Mouse (Mus musculus) liver, embryonic 16.5 days (tissue): Measurements from ENCODE around the gene Plcg2. TPM values are rescaled to one million over a fixed set of nuclear protein-coding genes. Genes with fewer than 3 reads are reported as not detected.
A peak's percentile ranks its signal among the peaks of the same experiment; 100 is the strongest.

Experiments used
- ATAC-seq: fragments of 200-750 bp; cut with Nextera tagmentation; 2 replicates; pipeline ENCODE4 v1.8.0; 2017; ENCODE audit warnings: low read depth, mild to moderate bottlenecking, moderate number of reproducible peaks, moderate library complexity
- H3K27ac ChIP-seq: fragments of 300-500 bp; sonication (generic); 2 replicates; pipeline ENCODE4 v1.5.1; 2014; ENCODE audit warnings: mild to moderate bottlenecking, low read length
- H3K27me3 ChIP-seq: fragments of 300-500 bp; sonication (generic); 2 replicates; pipeline ENCODE4 v1.6.1; 2014; ENCODE audit warnings: low read depth, low read length, mixed read lengths; ENCODE audit not compliant: control insufficient read depth, insufficient read depth
- H3K36me3 ChIP-seq: fragments of 300-500 bp; sonication (generic); 2 replicates; pipeline ENCODE4 v1.6.1; 2014; ENCODE audit warnings: mild to moderate bottlenecking; ENCODE audit not compliant: control insufficient read depth, insufficient read depth
- H3K4me1 ChIP-seq: fragments of 300-500 bp; sonication (generic); 2 replicates; pipeline ENCODE4 v1.6.1; 2014; ENCODE audit warnings: low read depth, low read length, mixed read lengths; ENCODE audit not compliant: control insufficient read depth
- H3K4me2 ChIP-seq: fragments of 300-500 bp; sonication (generic); 2 replicates; pipeline ENCODE4 v1.6.1; 2014; ENCODE audit warnings: low read depth, low read length, mixed read lengths
- H3K4me3 ChIP-seq: fragments of 300-500 bp; sonication (generic); 2 replicates; pipeline ENCODE4 v1.5.1; 2014; ENCODE audit warnings: low read depth, mild to moderate bottlenecking, low read length
- H3K9ac ChIP-seq: fragments of 300-500 bp; sonication (generic); 2 replicates; pipeline ENCODE4 v1.6.1; 2014; ENCODE audit warnings: low read depth, low read length
- H3K9me3 ChIP-seq: fragments of 300-500 bp; sonication (generic); replicated peaks from 2 replicates; pipeline ENCODE4 v1.6.1; 2016; ENCODE audit warnings: low read length; ENCODE audit not compliant: control insufficient read depth
- WGBS: fragments of 180-500 bp; shearing (Covaris S2); extraction: QIAGEN DNeasy Blood & Tissue Kit; methylation state at CpG from one replicate; pipeline ENCODE4 v1.1.7; 2014; ENCODE audit not compliant: insufficient replicate concordance; 5-methylcytosine and 5-hydroxymethylcytosine counted together
- polyA plus RNA-seq: library from polyadenylated mRNA; unstranded; fragments of >200 nt; fragmentation: Nextera tagmentation; extraction: Ambion mirVana; gene quantifications from 2 replicates; pipeline ENCODE4 v1.2.1, GENCODE M21; 2015

The Plcg2 gene
- polyA plus RNA-seq = 8.1 and 8.4 TPM in 2 replicates

DNA sequence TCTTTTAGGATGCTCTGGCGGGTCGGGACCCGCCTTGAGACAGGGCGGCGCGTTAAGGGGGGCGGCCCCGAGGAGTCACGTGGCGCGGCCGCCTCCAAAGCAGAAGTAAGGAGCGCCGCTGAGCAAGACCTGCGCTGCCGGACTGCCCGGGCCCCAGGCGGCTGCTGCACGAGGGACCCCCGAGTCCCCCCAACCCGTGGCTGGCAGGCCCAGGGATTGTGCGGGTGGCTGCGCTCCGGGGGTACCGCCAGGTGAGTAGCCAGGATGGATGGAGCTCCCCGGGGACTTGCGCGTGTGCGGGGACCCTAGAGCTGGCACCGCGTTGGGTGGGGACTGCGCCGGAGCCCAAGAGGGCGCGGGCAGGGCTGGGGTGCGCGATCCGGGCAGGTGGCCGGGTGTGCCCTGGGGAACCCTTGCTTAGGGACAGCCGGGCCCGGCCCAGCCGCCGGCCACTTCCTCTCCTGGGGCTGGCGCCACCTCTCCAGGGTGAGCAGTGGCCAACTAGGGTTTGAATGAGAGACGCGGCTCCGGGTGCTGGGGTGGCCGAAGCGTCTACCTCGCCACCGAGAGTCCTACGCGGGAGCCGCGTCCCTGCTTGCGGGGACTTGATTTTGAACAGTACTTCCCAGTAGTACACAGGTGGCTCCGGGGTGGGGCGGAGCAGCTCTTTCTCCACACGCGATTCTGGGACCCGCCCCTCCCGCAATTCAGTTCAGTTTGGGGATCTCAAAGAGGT, at the start of gene Plcg2:
Gene Plcg2, plus strand, starts transcription at position 113 of the 736 bp plus-strand sequence.
- H3K4me1 ChIP-seq = no peaks in the 10 kb centered on the region; the same call in 1 of the 2 replicates
- H3K27me3 ChIP-seq = peaks cover 19% of the 10 kb centered on the region
- ATAC-seq = peak; percentile 61
- H3K9ac ChIP-seq = peak within 1 kb of the TSS; percentile 53
- peak within 1 kb of the TSS; percentile 53; the same call in 1 of the 2 replicates for H3K27ac ChIP-seq
- peak within 1 kb of the TSS; percentile 62 for H3K4me3 ChIP-seq
- no peaks in the 10 kb centered on the region for H3K9me3 ChIP-seq
- under 1% methylated on average over 62 of the region's 62 CpGs for WGBS
- H3K4me2 ChIP-seq = peak within 1 kb of the TSS; percentile 71
- no peaks in the 10 kb centered on the region for H3K36me3 ChIP-seq

DNA sequence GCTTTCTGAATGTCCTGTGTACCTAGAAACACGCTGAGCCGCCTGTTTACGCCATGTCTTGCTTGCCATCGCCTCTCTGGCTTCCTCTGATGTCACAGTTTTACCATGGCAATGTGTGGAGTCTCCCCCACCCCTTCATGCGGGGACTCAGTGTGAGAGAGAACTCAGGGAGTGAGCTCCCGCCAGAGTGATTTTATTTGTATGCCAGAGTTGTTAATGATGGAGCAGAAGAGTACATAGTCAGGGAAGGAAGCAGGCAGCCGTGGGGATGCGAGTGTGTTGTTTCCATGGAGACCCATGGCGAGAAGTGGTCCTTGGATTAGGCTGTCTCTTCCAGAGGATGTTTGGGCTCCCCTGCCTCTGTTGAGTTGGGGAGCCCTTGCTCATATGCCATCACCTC, 47.0 kb upstream of the Plcg2 start:
- Histone ChIP-seq H3K36me3 (peaks cover 29% of the 10 kb centered on the region), H3K27me3 (no peaks in the 10 kb centered on the region), H3K27ac (no peak overlapping the region), H3K9me3 (no peaks in the 10 kb centered on the region), H3K4me1 (no peaks in the 10 kb centered on the region), H3K4me3 (no peak overlapping the region), H3K4me2 (no peak overlapping the region), H3K9ac (no peak overlapping the region)
- 81% methylated on average over 9 of the region's 9 CpGs for WGBS
- no peak for ATAC-seq

DNA sequence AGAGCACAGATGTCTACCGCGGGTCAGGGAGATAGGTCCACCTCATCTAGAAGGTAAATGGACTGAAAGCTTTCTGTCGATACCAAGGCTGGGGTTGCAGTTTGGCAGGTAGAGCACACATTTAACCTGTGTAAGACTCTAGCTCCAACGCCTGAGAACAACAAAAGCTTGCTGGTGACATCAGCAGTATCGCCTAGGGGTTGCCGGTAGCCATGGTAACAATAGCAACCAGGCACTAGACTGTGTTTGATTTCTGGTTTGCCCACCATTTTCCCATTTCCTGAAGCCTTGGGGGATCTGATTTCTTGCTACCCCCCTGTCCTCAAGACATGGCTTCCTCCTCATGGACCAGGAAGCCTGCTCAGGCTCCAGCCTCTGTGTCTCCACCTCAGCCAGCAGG, 44.1 kb upstream of the Plcg2 start:
- ATAC-seq = no peak

DNA sequence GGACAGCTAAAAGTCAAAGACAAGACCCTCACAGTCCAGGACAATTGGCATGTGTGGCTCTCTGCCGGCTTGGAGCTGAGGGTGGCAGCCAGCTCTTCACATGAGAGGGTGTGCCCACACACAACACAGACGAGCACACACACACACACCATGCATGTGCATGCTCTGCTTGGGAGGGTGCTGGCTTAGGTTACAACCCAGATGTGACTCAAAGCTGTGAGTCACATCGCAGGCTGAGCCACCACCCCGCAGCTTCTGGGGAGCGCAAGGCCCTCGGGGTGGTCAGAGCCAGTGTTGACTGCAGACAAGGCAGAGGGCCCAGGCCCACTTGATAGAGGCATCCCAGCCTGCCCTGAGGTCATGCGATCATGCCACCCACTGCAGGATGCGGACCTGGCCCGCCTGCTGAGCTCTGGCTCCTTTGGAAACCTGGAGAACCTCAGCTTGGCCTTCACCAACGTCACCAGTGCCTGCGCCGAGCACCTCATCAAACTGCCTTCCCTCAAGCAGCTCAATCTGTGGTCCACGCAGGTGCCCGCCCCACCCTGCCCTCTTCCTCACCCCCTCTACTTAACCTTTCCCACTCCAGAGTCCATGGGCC, 43.5 kb upstream of the Plcg2 start:
- Histone ChIP-seq H3K9ac (no peak overlapping the region), H3K27ac (no peak overlapping the region), H3K9me3 (no peaks in the 10 kb centered on the region), H3K4me2 (no peak overlapping the region), H3K36me3 (peaks cover 32% of the 10 kb centered on the region), H3K4me1 (no peaks in the 10 kb centered on the region), H3K4me3 (no peak overlapping the region), H3K27me3 (no peaks in the 10 kb centered on the region)
- WGBS = 81% methylated on average over 14 of the region's 14 CpGs
- no peak for ATAC-seq

More for the DNA sequence above, 44.1 kb upstream of the Plcg2 start:
- H3K9ac ChIP-seq = no peak overlapping the region
- no peaks in the 10 kb centered on the region for H3K4me1 ChIP-seq
- H3K9me3 ChIP-seq = no peaks in the 10 kb centered on the region
- no peaks in the 10 kb centered on the region for H3K27me3 ChIP-seq
- 79% methylated on average over 6 of the region's 6 CpGs for WGBS
- H3K36me3 ChIP-seq = peaks cover 32% of the 10 kb centered on the region
- no peak overlapping the region for H3K4me3 ChIP-seq
- no peak overlapping the region for H3K27ac ChIP-seq
- H3K4me2 ChIP-seq = no peak overlapping the region

DNA sequence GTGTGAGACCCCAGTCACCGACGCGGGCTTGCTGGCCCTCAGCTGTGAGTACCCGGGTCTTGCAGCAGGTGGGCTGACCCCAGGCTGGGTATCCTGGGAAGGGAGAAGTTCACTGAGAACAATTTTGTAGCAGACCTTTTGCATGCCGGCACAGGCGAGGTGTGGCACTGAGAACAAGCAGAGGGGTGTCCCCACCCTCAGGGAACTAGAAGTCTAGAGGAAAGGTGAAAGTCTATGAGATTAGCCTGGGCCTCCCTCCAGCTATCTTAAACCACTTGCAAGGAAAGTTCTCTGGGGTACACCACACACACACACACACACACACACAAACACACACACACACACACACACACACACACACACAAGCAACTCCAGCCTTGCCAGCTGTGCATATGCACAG, 42.4 kb upstream of the Plcg2 start:
- Histone ChIP-seq H3K4me3 (no peak overlapping the region), H3K36me3 (peaks cover 32% of the 10 kb centered on the region), H3K9ac (no peak overlapping the region), H3K4me1 (no peaks in the 10 kb centered on the region), H3K9me3 (no peaks in the 10 kb centered on the region), H3K27me3 (no peaks in the 10 kb centered on the region), H3K4me2 (no peak overlapping the region), H3K27ac (no peak overlapping the region)
- no peak for ATAC-seq
- 84% methylated on average over 6 of the region's 6 CpGs for WGBS

DNA sequence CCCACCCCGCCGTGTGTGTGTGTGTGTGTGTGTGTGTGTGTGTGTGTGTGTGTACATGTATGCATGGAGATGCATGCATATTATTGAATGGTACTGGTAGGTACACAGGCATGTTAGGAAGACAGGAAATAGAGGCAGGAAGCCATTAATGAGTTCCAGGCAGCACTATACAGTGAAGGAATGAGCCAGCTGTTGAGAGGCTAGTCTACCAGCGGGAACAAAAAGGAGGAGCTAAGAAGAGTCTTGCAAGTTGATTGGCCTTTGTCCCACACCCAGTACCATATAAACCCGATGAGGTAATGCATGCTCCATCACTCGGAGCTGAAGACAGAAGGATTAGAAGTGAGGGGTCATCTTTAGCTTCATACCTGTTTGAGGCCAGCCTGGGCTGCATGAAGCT, 39.7 kb upstream of the Plcg2 start:
- Histone ChIP-seq H3K27me3 (no peaks in the 10 kb centered on the region), H3K4me1 (no peaks in the 10 kb centered on the region), H3K27ac (no peak overlapping the region), H3K4me3 (no peak overlapping the region), H3K36me3 (peaks cover 22% of the 10 kb centered on the region), H3K9ac (no peak overlapping the region), H3K9me3 (no peaks in the 10 kb centered on the region), H3K4me2 (no peak overlapping the region)
- ATAC-seq = no peak
- WGBS = 47% methylated on average over 4 of the region's 5 CpGs

DNA sequence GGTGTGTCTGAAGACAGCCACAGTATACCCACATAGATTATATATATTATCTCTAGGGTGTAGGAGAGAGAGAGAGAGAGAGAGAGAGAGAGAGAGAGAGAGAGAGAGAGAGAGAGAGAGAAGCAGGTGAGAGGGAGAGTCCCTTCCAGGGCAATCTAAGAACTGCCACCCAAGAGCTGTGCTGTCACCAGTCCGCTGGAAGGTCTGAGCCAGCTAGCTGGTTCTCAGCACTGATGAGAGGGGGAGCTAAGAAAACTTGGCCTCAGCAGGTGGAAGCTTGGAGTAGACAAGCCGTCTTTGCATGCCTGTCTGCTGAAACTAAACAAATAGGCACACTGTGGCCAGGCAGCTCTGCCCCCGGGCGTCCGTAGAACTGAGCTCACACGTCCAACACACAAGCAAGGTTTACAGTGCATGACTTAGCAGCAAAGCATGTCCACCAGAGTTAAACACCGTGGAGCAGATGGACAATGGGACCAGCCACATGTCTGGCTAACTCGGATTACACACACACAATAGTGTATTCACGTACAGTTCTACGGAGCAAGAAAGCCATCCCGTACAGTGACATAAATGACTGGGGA, 35.3 kb upstream of the Plcg2 start:
- H3K36me3 ChIP-seq = peaks cover 4% of the 10 kb centered on the region; the same call in 1 of the 2 replicates

DNA sequence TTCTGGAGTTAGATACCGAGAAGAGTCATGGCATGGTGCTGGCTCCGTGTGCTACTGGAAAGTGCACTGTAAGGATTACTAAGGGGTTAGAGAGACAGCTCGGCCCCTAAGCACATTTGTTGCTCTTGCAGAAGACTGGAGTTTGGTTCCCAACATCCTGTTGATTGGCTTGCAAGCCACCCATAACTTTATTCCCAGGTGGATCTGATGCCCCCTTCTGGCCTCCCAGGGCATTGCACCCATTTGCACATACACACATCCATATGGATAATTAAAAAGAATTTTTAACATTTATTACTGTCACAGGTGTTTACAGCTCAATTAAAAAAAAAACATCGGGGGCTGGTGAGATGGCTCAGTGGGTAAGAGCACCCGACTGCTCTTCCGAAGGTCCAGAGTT, 33.6 kb upstream of the Plcg2 start:
- Histone ChIP-seq H3K27ac (no peak overlapping the region), H3K27me3 (no peaks in the 10 kb centered on the region), H3K4me2 (no peak overlapping the region), H3K36me3 (no peaks in the 10 kb centered on the region), H3K9me3 (no peaks in the 10 kb centered on the region), H3K4me1 (no peaks in the 10 kb centered on the region), H3K9ac (no peak overlapping the region), H3K4me3 (no peak overlapping the region)
- no peak for ATAC-seq
- 84% methylated on average over 6 of the region's 6 CpGs for WGBS

More for the DNA sequence above, 35.3 kb upstream of the Plcg2 start:
- peak; percentile 66; the same call in 1 of the 2 replicates for ATAC-seq
- Histone ChIP-seq H3K4me2 (no peak overlapping the region), H3K4me3 (no peak overlapping the region), H3K27ac (no peak overlapping the region), H3K27me3 (no peaks in the 10 kb centered on the region), H3K4me1 (no peaks in the 10 kb centered on the region), H3K9me3 (no peaks in the 10 kb centered on the region), H3K9ac (no peak overlapping the region)
- WGBS = 79% methylated on average over 11 of the region's 11 CpGs

DNA sequence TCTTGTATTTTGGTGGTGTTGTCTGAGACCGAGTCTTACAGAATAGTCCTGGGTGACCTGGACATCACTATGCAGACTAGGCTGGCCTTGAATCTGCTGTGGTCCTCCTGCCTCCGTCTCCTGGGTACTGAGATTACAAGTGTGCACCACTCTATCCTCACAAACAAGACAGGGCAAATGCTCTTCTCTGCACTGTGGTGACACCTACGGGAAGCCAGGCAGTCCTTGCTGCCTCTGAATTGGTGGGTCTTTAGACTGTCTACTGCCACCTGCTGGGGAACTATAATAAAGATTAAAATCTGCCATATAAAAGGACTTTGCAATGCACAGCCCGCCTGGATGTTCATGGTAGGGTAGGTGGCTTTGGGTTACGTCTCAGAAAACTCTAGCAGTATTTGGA, 32.8 kb upstream of the Plcg2 start:
- no peaks in the 10 kb centered on the region; the same call in none of the 2 replicates for H3K27me3 ChIP-seq
- peak; percentile 62 for ATAC-seq
- H3K9me3 ChIP-seq = no peaks in the 10 kb centered on the region
- no peaks in the 10 kb centered on the region for H3K36me3 ChIP-seq
- WGBS = 27% methylated on average over 5 of the region's 5 CpGs
- H3K9ac ChIP-seq = no peak overlapping the region
- H3K27ac ChIP-seq = no peak overlapping the region
- H3K4me1 ChIP-seq = peaks cover 6% of the 10 kb centered on the region
- H3K4me2 ChIP-seq = no peak overlapping the region
- no peak overlapping the region for H3K4me3 ChIP-seq
